In genomic region chr2:167144439-167145307, GRCm38 (mm10) we compare ENCODE assay signal across 10 mouse cellular contexts. TPM values are rescaled to one million over a fixed set of nuclear protein-coding genes. Genes with fewer than 3 reads are reported as not detected.
DNase-seq lines count a peak whose midpoint lies in the region; TF ChIP-seq lines count a peak whose summit lies in the region.
"Had no signal": no experiment of that assay in that cellular context is flagged by ENCODE, and none has a peak within 500 bp of the region (broad histone marks: within the 10 kb centered on the region; RNA-seq: fewer than 3 reads in every experiment).

No protein-coding gene starts in this region.

- no peak for TF ChIP-seq CTCF in cortical plate, adult 2 months (IDR thresholded peaks at IDR 0.05; ENCODE audit: extremely low read depth, insufficient read depth, low read length)
- no peak for TF ChIP-seq CTCF in olfactory bulb, adult 2 months (IDR thresholded peaks at IDR 0.05; ENCODE audit: insufficient read depth, low read depth, low read length)

- no peak overlapping the region for H3K4me3 ChIP-seq in cortical plate, adult 2 months (ENCODE audit: insufficient read depth, low read length)
- H3K4me3 ChIP-seq in olfactory bulb, adult 2 months (ENCODE audit: insufficient read depth, low read depth, low read length), result no peak overlapping the region

- peak overlapping the region; percentile 86 for H3K27ac ChIP-seq in cortical plate, adult 2 months (ENCODE audit: insufficient read depth, low read length)
- H3K27ac ChIP-seq in olfactory bulb, adult 2 months (ENCODE audit: insufficient read depth, low read depth, low read length), result peak overlapping the region; percentile 61

- WGBS in olfactory bulb, adult 2 months, result 22% methylated on average over 14 of the region's 14 CpGs

- DNase-seq in layer of hippocampus, adult 9-11 months, result peak; percentile 78
- DNase-seq in layer of hippocampus, postnatal 25 days (ENCODE audit: extremely low spot score in 1 of 2, low spot score in 1 of 2), result no peak
- peak; percentile 62 to 87 for DNase-seq in left cerebral cortex, postnatal 14 days (ENCODE audit: low spot score in 2 of 2)
- DNase-seq in adrenal gland, adult (ENCODE audit: inconsistent age in 2 of 2, low spot score in 1 of 2), result no peak
- no peak for DNase-seq in ovary, adult 18-20 months (ENCODE audit: low spot score)
- DNase-seq: heart, postnatal 10 days; kidney, adult 2 months; thymus, adult 18-20 months had no signal

- peaks cover 22% of the 10 kb centered on the region for H3K4me1 ChIP-seq in cortical plate, adult 2 months (ENCODE audit: control insufficient read depth, insufficient read depth, low read length)
- H3K4me1 ChIP-seq in olfactory bulb, adult 2 months (ENCODE audit: control insufficient read depth, insufficient read depth, low read length), result peaks cover 60% of the 10 kb centered on the region

- intact Hi-C loops in left cerebral cortex, postnatal 14 days (cut with DNase I), result no loop called here

- no peak for TF ChIP-seq POLR2A in cortical plate, adult 2 months (IDR thresholded peaks at IDR 0.05; ENCODE audit: extremely low read depth, insufficient read depth, low read length)
- TF ChIP-seq POLR2A in olfactory bulb, adult 2 months (IDR thresholded peaks at IDR 0.05; ENCODE audit: insufficient read depth, low read depth, low read length), result no peak

RNA-seq across cellular contexts. Expression of gene Kcnb1, which starts 45.3 kb away (rescaled TPM):
- 100 to 1,000 TPM in 1 of 2 experiments, 10 to 100 TPM in 1; 86.5 to 103 TPM for total RNA-seq in layer of hippocampus, postnatal 25 days (2021)
- polyA plus RNA-seq in cortical plate, adult 2 months (2012; rRNA removed), result 63.5 and 68.7 TPM in 2 replicates
- 100 to 1,000 TPM; 149 to 157 TPM for total RNA-seq in left cerebral cortex, postnatal 14 days (2021)
- 145 TPM in 1 of 2 replicates, not detected in the other for polyA plus RNA-seq in olfactory bulb, adult 2 months (2012; ENCODE audit: insufficient read depth, insufficient read length, low replicate concordance, missing spikeins)

Comparison
In these comparisons a context has a peak if more than half of its experiments do, and no peak if none do; other contexts are left out.
1. DNase-seq: peak in layer of hippocampus, adult 9-11 months (single experiment) and left cerebral cortex, postnatal 14 days (2 of 2); none in layer of hippocampus, postnatal 25 days (0 of 2), adrenal gland, adult (0 of 2) and ovary, adult 18-20 months (single experiment).